Mouse (Mus musculus) lung, postnatal 10 days (tissue): Measurements from ENCODE around the gene Ago1.

Experiments
- DNase-seq: peaks from one replicate; pipeline ENCODE4 v3.0.0; 2021

Ago1 gene

GRCm38 (mm10) chr4:126469334-126469733 is 951 bp upstream of the Ago1 start:
- no peak for DNase-seq

GRCm38 (mm10) chr4:126468925-126469324 is 542 bp upstream of the Ago1 start:
- no peak for DNase-seq

DNA sequence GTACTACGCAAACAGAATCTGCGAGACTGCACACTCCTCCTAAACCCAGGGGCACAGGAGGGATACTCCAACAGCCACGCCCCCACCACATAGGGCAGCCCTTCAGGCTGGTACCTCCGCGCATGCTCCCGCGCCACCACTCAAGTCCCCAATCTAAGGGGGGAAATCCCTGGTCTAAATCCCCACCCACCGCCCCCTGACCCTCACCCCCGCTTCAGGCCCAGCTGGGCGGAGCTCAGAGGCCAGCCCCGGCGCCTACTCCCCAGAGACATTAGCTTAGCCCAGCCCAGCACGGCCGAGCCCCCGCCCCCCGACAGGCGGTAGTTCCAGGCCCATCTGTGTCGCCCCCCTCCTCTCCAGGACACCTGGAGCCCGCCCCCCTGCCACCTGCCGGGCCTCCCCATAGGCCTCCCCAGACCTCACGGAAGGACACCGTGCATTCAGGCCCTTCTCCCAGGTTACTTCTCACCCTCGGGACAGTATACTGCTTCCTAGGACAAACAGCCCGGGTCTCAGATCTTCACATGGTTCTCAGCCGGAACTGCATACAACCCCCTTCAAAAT is 580 bp downstream of the Ago1 start:
- peak; percentile 86 for DNase-seq

DNA sequence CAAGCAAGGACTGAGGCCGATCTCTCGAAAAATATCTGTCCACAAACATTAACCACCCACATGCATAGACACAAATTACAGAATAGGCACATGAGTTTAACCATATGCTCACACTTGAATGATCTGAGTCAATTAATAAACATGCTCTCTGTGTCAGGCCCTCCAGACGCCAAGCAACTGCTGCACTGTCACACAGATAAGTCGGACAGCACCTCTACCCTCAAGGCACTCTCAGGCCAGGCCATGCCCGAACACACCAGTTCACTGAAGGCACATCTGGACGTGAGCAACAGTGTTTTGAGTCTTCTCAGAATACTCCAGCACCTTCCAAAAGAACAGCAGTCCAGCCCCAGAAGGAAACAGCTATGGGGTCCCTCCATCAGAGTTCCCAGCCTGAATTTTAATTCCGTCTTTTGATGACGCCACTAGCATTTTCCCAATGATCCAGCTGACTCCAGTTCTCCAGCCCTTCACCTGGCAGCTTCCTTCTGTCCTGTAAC is 2.1 kb downstream of the Ago1 start:
- no peak for DNase-seq

DNA sequence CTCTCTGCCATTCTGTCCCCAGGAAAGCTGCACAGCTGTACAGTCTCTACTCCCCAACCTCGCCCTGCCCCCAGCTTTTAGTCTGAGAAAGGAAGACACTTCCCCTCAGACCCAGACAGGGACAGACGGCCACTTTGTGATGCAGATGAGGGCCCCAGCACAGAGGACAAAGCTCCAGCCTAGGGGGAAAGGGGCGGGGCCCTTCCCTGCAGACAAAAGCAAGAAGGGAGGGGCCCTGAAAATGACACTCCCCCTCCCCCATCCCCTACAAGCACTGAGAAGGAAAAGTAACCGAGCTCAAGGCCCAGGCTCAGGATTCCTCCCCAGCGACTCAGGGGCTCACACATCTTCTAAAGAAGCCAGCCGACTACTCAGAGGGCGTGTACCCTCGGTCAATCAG is 2.5 kb downstream of the Ago1 start:
- DNase-seq: peak; percentile 70

DNA sequence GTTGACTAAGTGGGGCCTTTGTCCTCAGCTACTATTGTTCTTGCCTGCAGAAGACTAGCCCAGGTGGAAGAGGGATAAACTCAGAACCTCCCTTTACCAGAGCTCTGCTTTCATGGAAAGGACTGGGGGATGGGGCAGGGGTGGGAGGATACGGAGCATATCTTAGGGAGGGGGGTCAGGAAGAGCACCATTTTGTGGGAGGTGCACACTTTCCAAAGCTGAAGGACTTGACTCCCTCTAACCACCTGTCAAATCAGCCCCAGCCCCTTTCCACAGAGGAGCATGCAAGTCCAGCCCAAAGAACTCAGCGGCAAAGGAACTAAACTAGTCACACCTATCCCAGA is 3.5 kb downstream of the Ago1 start:
- DNase-seq: no peak

GRCm38 (mm10) chr4:126464189-126464891 is 4.0 kb downstream of the Ago1 start:
- DNase-seq: no peak

- DNase-seq: peak; percentile 29
These were observed 12.9 kb downstream of the Ago1 start for GRCm38 (mm10) chr4:126455441-126455840.

- peak; percentile 66 for DNase-seq
These were observed 13.7 kb downstream of the Ago1 start for GRCm38 (mm10) chr4:126454547-126455254.

GRCm38 (mm10) chr4:126450268-126450667 is 18.1 kb downstream of the Ago1 start:
- DNase-seq: no peak

GRCm38 (mm10) chr4:126447126-126447525 is 21.3 kb downstream of the Ago1 start:
- no peak for DNase-seq

GRCm38 (mm10) chr4:126444528-126444927 is 23.9 kb downstream of the Ago1 start:
- no peak for DNase-seq

DNA sequence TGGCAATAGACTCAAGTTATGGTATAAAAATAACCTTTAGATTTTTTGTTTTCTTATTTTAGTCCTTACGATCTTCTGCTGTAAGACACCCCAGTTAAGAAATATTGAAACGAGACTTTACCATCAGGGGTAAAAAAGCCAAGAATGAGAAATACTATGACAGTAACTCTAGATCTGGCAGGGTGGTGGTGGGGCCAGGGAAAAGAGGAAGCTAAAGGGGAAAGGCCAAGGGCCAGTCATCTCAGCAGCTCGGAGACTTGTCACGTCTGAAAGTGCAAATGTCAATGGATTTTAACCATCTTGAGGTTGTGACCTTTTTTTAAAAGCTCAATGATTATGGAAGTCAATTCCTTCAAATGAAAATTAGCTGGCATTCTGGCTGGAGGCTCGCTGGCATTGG is 30.1 kb downstream of the Ago1 start:
- DNase-seq: no peak

GRCm38 (mm10) chr4:126436268-126436667 is 32.1 kb downstream of the Ago1 start:
- peak; percentile 62 for DNase-seq

DNA sequence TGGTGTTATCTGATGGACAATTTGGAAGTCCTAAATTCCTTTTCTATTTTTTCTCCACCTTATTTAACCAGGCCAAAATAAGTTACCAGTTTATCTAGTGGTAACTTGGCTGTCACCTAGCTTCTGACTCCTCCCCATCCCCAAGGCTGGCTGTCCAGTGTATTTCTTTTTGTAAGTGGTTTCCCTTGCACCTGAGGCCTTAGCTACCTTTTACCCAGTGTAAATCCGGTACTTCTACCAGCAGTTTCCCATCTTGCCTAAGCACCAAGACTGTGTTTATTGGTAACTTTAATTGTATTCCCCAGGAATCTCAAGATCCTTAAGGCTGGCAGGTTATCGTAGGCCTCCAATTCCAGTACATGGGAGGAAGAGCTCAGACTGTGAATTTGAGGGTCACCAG is 34.3 kb downstream of the Ago1 start:
- DNase-seq: no peak

DNA sequence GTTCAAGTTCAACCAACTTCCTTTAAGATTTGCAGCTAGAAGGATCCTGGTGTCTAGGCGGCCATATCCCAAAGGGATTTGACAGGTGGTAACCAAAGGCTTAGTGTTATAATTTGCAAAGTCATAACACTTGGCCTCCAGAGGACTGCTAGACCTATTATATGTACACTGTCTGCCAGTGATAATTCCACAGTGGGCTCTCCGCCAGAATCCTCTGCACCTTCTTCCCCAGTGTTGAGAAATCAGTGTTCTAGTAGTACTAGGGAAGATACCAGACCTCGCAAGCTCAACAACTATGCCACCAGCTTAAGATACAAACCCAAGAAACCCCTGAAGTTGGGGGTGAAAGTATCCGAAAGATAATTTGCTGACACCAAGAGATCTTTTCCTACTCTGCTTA is 35.2 kb downstream of the Ago1 start:
- no peak for DNase-seq

DNA sequence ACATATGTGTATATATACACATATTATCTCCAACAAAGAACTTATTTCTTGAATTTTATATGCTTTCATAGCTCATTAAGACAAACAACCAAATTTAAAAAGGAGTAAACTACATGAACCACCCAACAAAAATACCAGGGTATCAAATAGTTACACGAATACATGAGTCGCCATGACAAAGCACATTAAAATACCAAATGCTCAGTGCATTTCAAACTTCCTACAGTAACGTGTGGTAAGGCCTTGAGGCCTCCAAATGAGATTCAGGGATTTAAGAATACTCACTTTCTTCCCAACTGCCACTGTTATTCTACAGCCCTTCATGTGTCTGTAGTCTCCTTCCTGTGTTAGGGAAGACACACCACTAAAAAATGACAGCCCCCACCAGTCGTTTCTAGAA is 36.6 kb downstream of the Ago1 start:
- no peak for DNase-seq

DNA sequence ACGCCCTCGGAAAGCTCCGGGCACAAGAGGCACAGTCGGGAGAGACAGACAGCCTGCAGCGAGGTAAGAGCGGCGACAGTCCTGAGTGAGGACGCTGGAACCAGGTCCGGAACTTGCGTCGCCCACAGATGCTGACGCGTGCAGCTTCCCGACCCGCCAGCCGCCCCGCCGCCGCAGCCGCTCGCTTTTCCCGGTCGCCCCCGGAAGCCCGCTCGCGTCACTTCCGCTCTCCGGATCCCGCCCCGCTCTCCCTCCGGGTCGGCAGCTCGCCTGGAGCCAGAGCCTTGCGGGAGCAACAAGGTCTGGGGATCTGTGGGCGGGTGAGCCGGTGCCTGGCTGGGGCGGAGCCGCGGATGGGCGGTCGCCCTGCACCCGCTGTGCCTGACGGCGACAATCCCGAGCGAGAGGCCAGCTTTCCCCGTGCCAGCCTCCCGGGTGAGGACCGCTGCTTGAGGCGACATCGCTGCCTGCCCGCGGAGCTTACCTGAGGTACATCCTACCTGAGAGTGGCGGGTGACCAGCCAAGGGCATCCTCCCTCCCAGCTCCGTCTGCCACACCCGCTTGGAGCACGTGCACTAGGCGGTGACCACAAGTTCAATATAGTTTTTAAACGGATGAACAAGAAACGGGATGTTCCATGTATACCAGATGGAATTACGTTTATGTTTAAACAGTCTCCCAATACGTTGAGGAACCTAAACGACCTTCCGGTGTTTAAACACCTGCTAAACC is 38.9 kb downstream of the Ago1 start, which contains the start of gene Ago3:
Gene Ago3, minus strand, starts transcription at position 210 of the 733 bp plus-strand sequence.
- peak; percentile 96 for DNase-seq

- DNase-seq: no peak
These were observed 39.6 kb downstream of the Ago1 start for GRCm38 (mm10) chr4:126428682-126429346.

- no peak for DNase-seq
These were observed 44.5 kb downstream of the Ago1 start for GRCm38 (mm10) chr4:126423866-126424265.

- no peak for DNase-seq
These were observed 52.7 kb downstream of the Ago1 start for GRCm38 (mm10) chr4:126415707-126416106.

GRCm38 (mm10) chr4:126412526-126412925 is 55.9 kb downstream of the Ago1 start:
- no peak for DNase-seq
